Mouse (Mus musculus) hindbrain, embryonic 11.5 days (tissue): ENCODE measurements around the gene Gm3839. TPM values are rescaled to one million over a fixed set of nuclear protein-coding genes. Genes with fewer than 3 reads are reported as not detected.
A peak's percentile ranks its signal among the peaks of the same experiment; 100 is the strongest.
"Not testable (repeated sequence)": the region's sequence is repeated elsewhere in the genome, so short reads cannot be mapped to it uniquely, and the experiment has no call there.

Source experiments
- ATAC-seq: fragments of 200-750 bp; cut with Nextera tagmentation; 2 replicates; pipeline ENCODE4 v1.8.0; 2017; ENCODE audit warnings: mild to moderate bottlenecking, moderate TSS enrichment, moderate library complexity; ENCODE audit not compliant: low FRiP score
- DNase-seq: peaks from one replicate; pipeline ENCODE4 v3.0.0-alpha.2; 2015; ENCODE audit warnings: low spot score
- H3K27ac ChIP-seq: fragments of 300-500 bp; sonication (generic); 2 replicates; pipeline ENCODE4 v1.5.1; 2014; ENCODE audit warnings: mild to moderate bottlenecking, low read depth, low read length
- H3K27me3 ChIP-seq: fragments of 300-500 bp; sonication (generic); 2 replicates; pipeline ENCODE4 v1.6.1; 2014; ENCODE audit warnings: mild to moderate bottlenecking, low read length, moderate library complexity, mixed read lengths; ENCODE audit not compliant: control insufficient read depth, insufficient read depth
- H3K36me3 ChIP-seq: fragments of 300-500 bp; sonication (generic); 2 replicates; pipeline ENCODE4 v1.6.1; 2014; ENCODE audit warnings: mild to moderate bottlenecking, low read length, moderate library complexity, mixed read lengths; ENCODE audit not compliant: control insufficient read depth, insufficient read depth
- H3K4me1 ChIP-seq: fragments of 300-500 bp; sonication (generic); replicated peaks from 2 replicates; pipeline ENCODE4 v1.6.1; 2014; ENCODE audit warnings: low read length, mixed read lengths; ENCODE audit not compliant: control insufficient read depth, insufficient read depth
- H3K4me2 ChIP-seq: fragments of 300-500 bp; sonication (generic); replicated peaks from 2 replicates; pipeline ENCODE4 v1.6.1; 2014; ENCODE audit warnings: mild to moderate bottlenecking, low read depth, low read length
- H3K4me3 ChIP-seq: fragments of 300-500 bp; sonication (generic); 2 replicates; pipeline ENCODE4 v1.5.1; 2014; ENCODE audit warnings: low read depth, low read length
- H3K9ac ChIP-seq: fragments of 300-500 bp; sonication (generic); 2 replicates; pipeline ENCODE4 v1.6.1; 2014; ENCODE audit warnings: low read depth, low read length
- H3K9me3 ChIP-seq: fragments of 300-500 bp; sonication (generic); 2 replicates; pipeline ENCODE4 v1.6.1; 2016; ENCODE audit warnings: low read length; ENCODE audit not compliant: control insufficient read depth
- WGBS: fragments of 180-500 bp; shearing (Covaris S2); extraction: QIAGEN DNeasy Blood & Tissue Kit; methylation state at CpG from one replicate; pipeline ENCODE4 v1.1.7; 2014; 5-methylcytosine and 5-hydroxymethylcytosine counted together
- polyA plus RNA-seq: library from polyadenylated mRNA; unstranded; fragments of >200 nt; fragmentation: Nextera tagmentation; extraction: Ambion mirVana; gene quantifications from 2 replicates; pipeline ENCODE4 v1.2.1, GENCODE M21; 2014

Gm3839 gene
- polyA plus RNA-seq: 1.6 and 1.7 TPM in 2 replicates

GRCm38 (mm10) chr14:11356626-11357025, at the start of gene Gm3839:
Gm3839 (minus strand) TSS chr14:11356726.
- H3K4me1 ChIP-seq, H3K4me3 ChIP-seq, H3K4me2 ChIP-seq, ATAC-seq, H3K9me3 ChIP-seq, H3K9ac ChIP-seq, H3K27ac ChIP-seq, DNase-seq, H3K27me3 ChIP-seq, H3K36me3 ChIP-seq: not testable (repeated sequence)

- WGBS: 70% methylated on average over 9 of the region's 9 CpGs
- Histone ChIP-seq H3K27ac (no peak overlapping the region), H3K4me1 (no peaks in the 10 kb centered on the region), H3K9me3 (no peaks in the 10 kb centered on the region), H3K4me2 (no peak overlapping the region), H3K4me3 (no peak overlapping the region), H3K27me3 (no peaks in the 10 kb centered on the region), H3K36me3 (no peaks in the 10 kb centered on the region), H3K9ac (no peak overlapping the region)
- DNase-seq: no peak
- ATAC-seq: no peak
Observed at GRCm38 (mm10) chr14:11405661-11406060, 49.1 kb upstream of the Gm3839 start.

GRCm38 (mm10) chr14:11377846-11378245, 21.3 kb upstream of the Gm3839 start:
- Histone ChIP-seq H3K4me3 (no peak overlapping the region), H3K4me1 (no peaks in the 10 kb centered on the region), H3K36me3 (no peaks in the 10 kb centered on the region), H3K9ac (no peak overlapping the region), H3K27me3 (no peaks in the 10 kb centered on the region), H3K4me2 (no peak overlapping the region), H3K27ac (no peak overlapping the region), H3K9me3 (no peaks in the 10 kb centered on the region)
- DNase-seq (no peak), ATAC-seq (no peak)
- 93% methylated on average over 3 of the region's 3 CpGs for WGBS

- Histone ChIP-seq H3K27ac (no peak overlapping the region), H3K4me3 (no peak overlapping the region), H3K27me3 (no peaks in the 10 kb centered on the region), H3K9me3 (no peaks in the 10 kb centered on the region), H3K4me2 (no peak overlapping the region), H3K9ac (no peak overlapping the region), H3K36me3 (no peaks in the 10 kb centered on the region), H3K4me1 (no peaks in the 10 kb centered on the region)
- DNase-seq (no peak), ATAC-seq (no peak)
- WGBS: 83% methylated on average over 5 of the region's 5 CpGs
Observed at GRCm38 (mm10) chr14:11375225-11375624, 18.7 kb upstream of the Gm3839 start.

GRCm38 (mm10) chr14:11346086-11346485, 10.4 kb downstream of the Gm3839 start:
- ATAC-seq (no peak), DNase-seq (no peak)
- Histone ChIP-seq H3K4me2 (no peak overlapping the region), H3K9ac (no peak overlapping the region), H3K4me1 (no peaks in the 10 kb centered on the region), H3K9me3 (no peaks in the 10 kb centered on the region), H3K36me3 (no peaks in the 10 kb centered on the region), H3K27me3 (no peaks in the 10 kb centered on the region), H3K4me3 (no peak overlapping the region), H3K27ac (no peak overlapping the region)
- WGBS: 86% methylated on average over 3 of the region's 3 CpGs

- H3K9me3 ChIP-seq: no peaks in the 10 kb centered on the region
- no peaks in the 10 kb centered on the region for H3K36me3 ChIP-seq
- H3K27me3 ChIP-seq: no peaks in the 10 kb centered on the region
- H3K4me3 ChIP-seq: no peak overlapping the region
- DNase-seq: peak; percentile 39
- H3K27ac ChIP-seq: no peak overlapping the region
- no peaks in the 10 kb centered on the region for H3K4me1 ChIP-seq
- WGBS: 56% methylated on average over 2 of the region's 2 CpGs
- no peak for ATAC-seq
- H3K9ac ChIP-seq: no peak overlapping the region
- no peak overlapping the region for H3K4me2 ChIP-seq
Observed at GRCm38 (mm10) chr14:11329993-11330392, 26.5 kb downstream of the Gm3839 start.

GRCm38 (mm10) chr14:11307079-11307478, 49.4 kb downstream of the Gm3839 start:
- no peak overlapping the region for H3K27ac ChIP-seq
- H3K4me3 ChIP-seq: no peak overlapping the region
- no peaks in the 10 kb centered on the region for H3K27me3 ChIP-seq
- no peak overlapping the region for H3K4me2 ChIP-seq
- H3K36me3 ChIP-seq: no peaks in the 10 kb centered on the region
- DNase-seq (peak; percentile 48), ATAC-seq (no peak)
- H3K9me3 ChIP-seq: no peaks in the 10 kb centered on the region
- H3K9ac ChIP-seq: no peak overlapping the region
- no peaks in the 10 kb centered on the region for H3K4me1 ChIP-seq
- WGBS: 33% methylated on average over 2 of the region's 2 CpGs

- 83% methylated on average over 3 of the region's 3 CpGs for WGBS
- not testable (repeated sequence) for H3K9me3 ChIP-seq, H3K9ac ChIP-seq, H3K4me2 ChIP-seq, H3K4me1 ChIP-seq, H3K27ac ChIP-seq, ATAC-seq, H3K36me3 ChIP-seq, DNase-seq, H3K4me3 ChIP-seq, H3K27me3 ChIP-seq
Observed at GRCm38 (mm10) chr14:11287956-11288355, 68.6 kb downstream of the Gm3839 start.

- Histone ChIP-seq H3K27me3 (no peaks in the 10 kb centered on the region), H3K4me3 (no peak overlapping the region), H3K9me3 (no peaks in the 10 kb centered on the region), H3K4me2 (no peak overlapping the region), H3K36me3 (no peaks in the 10 kb centered on the region), H3K4me1 (no peaks in the 10 kb centered on the region), H3K27ac (no peak overlapping the region), H3K9ac (no peak overlapping the region)
- ATAC-seq (no peak), DNase-seq (no peak)
- WGBS: 92% methylated on average over 4 of the region's 4 CpGs
Observed at GRCm38 (mm10) chr14:11257161-11257705, 99.3 kb downstream of the Gm3839 start.
